Mouse (Mus musculus) spleen, postnatal 4 days (tissue): ENCODE measurements around the gene Slc38a11.

Experiments
- DNase-seq, 2 experiments: peaks; one replicate each; pipeline ENCODE4 v3.0.0; 2022; ENCODE audit warnings: low spot score in 2 of 2

The Slc38a11 gene

GRCm38 (mm10) chr2:65321998-65322754, 41.7 kb downstream of the Slc38a11 start:
- DNase-seq = no peak

- DNase-seq = no peak
These were observed 42.9 kb downstream of the Slc38a11 start for GRCm38 (mm10) chr2:65320975-65321374.

DNA sequence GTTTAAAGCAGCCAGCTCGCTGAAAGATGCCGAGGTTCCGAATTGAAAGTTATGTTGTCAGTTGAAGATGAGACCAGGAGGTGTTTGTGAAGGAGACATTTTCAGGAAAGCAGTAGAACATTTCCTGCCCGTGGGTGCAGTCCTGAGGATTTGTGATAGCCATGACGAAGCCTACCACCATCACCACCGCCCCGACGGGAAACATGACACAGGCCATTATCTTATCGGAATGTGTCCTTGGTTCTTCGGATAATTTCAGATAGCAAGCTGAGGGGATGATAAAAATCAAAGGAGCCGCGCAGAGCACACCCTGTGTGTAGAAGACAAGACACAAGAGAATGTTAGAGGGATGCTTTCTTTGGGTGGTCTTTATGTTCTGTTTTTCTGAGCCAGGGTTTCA, 47.1 kb downstream of the Slc38a11 start:
- no peak for DNase-seq

- no peak for DNase-seq
These were observed 52.6 kb downstream of the Slc38a11 start for GRCm38 (mm10) chr2:65311250-65311649.

DNA sequence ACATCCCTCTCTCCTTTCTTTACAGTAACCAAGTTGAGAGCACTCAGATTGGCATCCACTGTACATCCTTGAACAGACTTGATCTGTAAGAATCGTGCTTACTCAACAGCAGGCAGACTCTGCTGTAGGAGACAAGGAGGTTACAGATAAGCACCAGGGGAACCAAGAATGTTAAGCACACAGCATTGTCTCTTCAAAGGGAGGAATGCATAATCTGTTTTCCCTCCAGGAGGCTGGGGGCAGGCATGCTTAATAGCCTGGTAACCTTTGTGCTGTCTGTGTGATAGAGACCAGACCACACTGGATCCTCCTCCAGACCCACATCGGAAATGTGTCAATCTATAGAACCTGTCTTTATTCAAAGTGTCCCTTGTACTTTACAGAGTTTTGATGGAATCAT, 67.3 kb downstream of the Slc38a11 start:
- DNase-seq = no peak

- DNase-seq = no peak
These were observed 69.7 kb downstream of the Slc38a11 start for GRCm38 (mm10) chr2:65294092-65294491.

DNA sequence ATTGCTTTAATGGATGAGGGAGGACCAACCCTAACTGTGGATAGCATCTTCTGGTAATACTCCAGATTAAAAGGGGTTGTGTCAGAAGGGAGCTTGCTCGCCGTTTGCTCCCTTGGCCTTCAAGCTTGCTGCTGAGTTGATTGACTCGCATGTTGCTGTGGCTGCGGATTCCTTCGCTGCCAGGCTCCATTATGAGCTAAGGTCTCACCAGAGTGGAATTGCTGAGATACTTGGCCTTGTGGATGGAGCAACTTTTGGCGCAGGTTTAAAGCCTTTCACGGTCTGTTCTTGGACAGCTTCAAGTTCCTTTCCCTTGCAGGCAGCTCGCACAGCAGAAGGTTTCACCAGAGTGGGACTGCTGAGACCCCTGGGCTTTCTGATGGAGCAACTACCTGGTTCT, 70.4 kb downstream of the Slc38a11 start:
- DNase-seq = no peak

GRCm38 (mm10) chr2:65289721-65290120, 74.1 kb downstream of the Slc38a11 start:
- no peak for DNase-seq

DNA sequence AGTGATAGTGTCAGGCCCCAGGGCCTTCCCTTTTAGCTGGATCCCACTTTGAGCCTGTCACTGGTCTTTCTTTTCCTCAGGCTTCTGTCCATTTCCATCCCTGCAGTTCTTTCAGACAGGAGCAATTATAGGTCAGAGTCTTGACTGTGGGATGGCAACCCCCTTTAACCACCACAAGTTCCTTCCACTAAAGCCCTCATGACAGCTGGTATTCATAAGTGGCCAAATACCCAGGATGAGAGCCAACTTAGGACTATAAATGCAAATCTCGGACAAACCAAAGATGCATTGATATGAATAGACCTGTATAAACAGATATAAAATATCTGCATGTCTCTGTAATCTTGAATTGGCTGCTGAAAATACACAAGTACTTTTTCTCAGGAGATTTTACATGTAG, 75.1 kb downstream of the Slc38a11 start:
- no peak for DNase-seq

DNA sequence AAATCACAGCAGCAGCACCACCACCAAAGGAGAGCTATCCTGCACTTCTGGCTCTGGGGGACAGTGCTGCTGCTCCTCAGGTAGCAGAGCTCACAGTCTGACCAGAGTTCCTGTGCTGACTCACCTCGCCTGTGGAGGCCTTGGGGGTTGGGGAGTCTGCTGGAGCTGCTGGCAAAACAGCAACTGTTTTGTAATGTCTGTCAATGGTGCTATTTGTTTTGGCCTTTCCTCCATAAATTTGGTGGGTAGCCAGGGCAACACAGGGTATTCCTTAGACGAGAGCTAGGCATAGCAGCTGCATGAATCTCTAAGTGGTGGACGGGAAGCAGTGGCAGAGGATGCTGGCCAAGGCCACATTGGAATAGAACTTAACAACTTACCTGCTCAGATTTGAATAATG, 78.5 kb downstream of the Slc38a11 start:
- DNase-seq = peak in 1 of 2 experiments; percentile 40

- no peak for DNase-seq
These were observed 80.9 kb downstream of the Slc38a11 start for GRCm38 (mm10) chr2:65282979-65283378.

- no peak for DNase-seq
These were observed 84.7 kb downstream of the Slc38a11 start for GRCm38 (mm10) chr2:65279029-65279690.

DNA sequence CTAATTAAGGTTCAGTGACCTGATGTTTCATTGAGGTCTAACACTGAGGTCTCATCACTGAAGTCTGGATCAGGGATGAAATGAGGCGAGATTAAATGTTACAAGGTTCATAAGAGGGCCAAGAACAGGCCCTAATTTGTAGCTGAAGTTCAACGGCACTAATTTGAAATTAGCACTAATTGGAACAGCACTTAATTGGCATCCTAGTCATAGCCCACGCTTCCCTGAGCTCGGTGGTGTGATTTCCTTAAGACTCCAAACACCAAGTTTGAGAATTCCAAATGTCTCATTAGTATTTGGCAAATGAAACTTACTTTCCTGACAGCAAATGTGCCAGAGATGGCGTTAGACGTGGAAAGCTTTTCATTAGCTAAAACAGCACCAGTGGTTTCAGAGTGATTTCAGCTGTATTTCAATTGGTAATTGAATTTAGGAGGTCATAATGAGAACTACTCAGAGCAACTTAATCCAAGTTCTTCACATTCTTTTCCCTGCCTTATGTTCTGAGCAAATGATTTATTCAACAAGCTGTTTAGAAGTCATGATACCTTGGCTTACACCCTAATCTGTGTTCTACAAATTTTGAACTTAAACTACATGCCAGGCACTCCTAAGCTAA, 88.3 kb downstream of the Slc38a11 start:
- DNase-seq = peak in 1 of 2 experiments; percentile 6

- peak in 1 of 2 experiments; percentile 40 for DNase-seq
These were observed 89.9 kb downstream of the Slc38a11 start for GRCm38 (mm10) chr2:65273910-65274309.

- DNase-seq = no peak
These were observed 95.1 kb downstream of the Slc38a11 start for GRCm38 (mm10) chr2:65268731-65269130.

DNA sequence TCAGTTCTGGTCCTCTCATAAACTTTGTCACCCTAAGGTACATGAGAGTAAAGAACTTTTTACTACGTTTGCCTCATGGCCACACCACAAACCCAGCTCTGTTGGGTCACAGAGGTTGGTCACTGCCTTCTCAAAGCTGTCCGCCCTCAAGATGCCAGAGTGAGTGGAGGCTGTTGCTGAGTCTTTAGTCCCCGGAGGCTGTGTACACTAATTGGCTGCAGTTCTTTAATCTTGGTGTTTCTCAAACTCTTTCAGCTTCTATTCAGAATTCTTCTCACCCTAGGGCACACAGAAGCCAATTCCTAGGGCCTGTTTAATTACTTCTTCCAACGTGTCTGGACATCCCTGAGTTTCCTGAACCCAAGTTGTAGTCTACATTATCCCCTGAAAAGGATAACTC, 96.0 kb downstream of the Slc38a11 start:
- DNase-seq = no peak

GRCm38 (mm10) chr2:65266576-65267299, 97.1 kb downstream of the Slc38a11 start:
- DNase-seq = no peak
